Mouse (Mus musculus): ENCODE data around the gene Aurkaip1. TPM values are rescaled to one million over a fixed set of nuclear protein-coding genes. Genes with fewer than 3 reads are reported as not detected.

Aurkaip1 gene
- polyA plus RNA-seq, 1 experiment from 2014 or later = 127 TPM

GRCm38 (mm10) chr4:155840076-155841002 lies 9.3 kb downstream of the Aurkaip1 start:
- TF ChIP-seq CTCF (IDR thresholded peaks at IDR 0.05) = no peak
- no peaks in the 10 kb centered on the region for H3K27me3 ChIP-seq
- in situ Hi-C loops (cut with MboI; ENCODE audit: low pct_unique_long_range_greater_than_20kb) = no loop called here
- ChIA-PET CTCF (no interaction called here), POLR2A (interaction anchor here (0.6 kb wide), 1 partner anchor 105 kb away, joined by 3 read pairs; no protein-coding TSS in a partner anchor)
- ATAC-seq (no peak), DNase-seq (ENCODE audit: low read depth, low spot score) (no peak)

- TF ChIP-seq CTCF (IDR thresholded peaks at IDR 0.05) = no peak
- POLR2A ChIA-PET = interaction anchor here (0.6 kb wide), 1 partner anchor 104 kb away, joined by 3 read pairs; no protein-coding TSS in a partner anchor
- no peak for DNase-seq (ENCODE audit: low read depth, low spot score)
- no peaks in the 10 kb centered on the region for H3K27me3 ChIP-seq
- ATAC-seq = no peak
- CTCF ChIA-PET = no interaction called here
- in situ Hi-C loops (cut with MboI; ENCODE audit: low pct_unique_long_range_greater_than_20kb) = no loop called here
Measured at GRCm38 (mm10) chr4:155841003-155841454, 10.0 kb downstream of the Aurkaip1 start.

- ATAC-seq (no peak), DNase-seq (ENCODE audit: low read depth, low spot score) (no peak)
- H3K27me3 ChIP-seq = no peaks in the 10 kb centered on the region
- in situ Hi-C loops (cut with MboI; ENCODE audit: low pct_unique_long_range_greater_than_20kb) = no loop called here
- no peak for TF ChIP-seq CTCF (IDR thresholded peaks at IDR 0.05)
- ChIA-PET CTCF (no interaction called here), POLR2A (no interaction called here)
Measured at GRCm38 (mm10) chr4:155841651-155842270, 10.7 kb downstream of the Aurkaip1 start.

DNA sequence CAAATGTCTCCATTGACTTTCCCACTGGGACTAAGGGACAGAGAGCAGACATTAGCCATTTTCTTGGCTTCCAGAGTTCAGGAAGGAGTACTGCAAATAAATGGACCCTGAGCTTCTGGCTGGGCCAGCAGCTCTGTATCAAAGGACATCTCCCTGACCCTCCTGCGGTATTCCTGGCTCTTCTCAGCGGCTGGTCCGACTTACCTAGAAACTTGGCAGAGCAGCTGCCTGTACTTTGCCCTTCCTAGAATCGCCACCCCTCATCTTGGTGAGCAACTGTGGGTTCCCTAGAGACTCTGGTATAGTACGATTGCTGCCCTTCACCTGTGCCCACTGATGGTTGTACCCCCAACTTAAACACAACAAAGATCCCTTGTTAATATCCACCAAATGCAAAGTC lies 12.2 kb downstream of the Aurkaip1 start:
- in situ Hi-C loops (cut with MboI; ENCODE audit: low pct_unique_long_range_greater_than_20kb) = no loop called here
- POLR2A ChIA-PET = interaction anchor here (0.5 kb wide), 1 partner anchor 41 kb away, joined by 3 read pairs; the partner anchor contains the start of gene Mrpl20

DNA sequence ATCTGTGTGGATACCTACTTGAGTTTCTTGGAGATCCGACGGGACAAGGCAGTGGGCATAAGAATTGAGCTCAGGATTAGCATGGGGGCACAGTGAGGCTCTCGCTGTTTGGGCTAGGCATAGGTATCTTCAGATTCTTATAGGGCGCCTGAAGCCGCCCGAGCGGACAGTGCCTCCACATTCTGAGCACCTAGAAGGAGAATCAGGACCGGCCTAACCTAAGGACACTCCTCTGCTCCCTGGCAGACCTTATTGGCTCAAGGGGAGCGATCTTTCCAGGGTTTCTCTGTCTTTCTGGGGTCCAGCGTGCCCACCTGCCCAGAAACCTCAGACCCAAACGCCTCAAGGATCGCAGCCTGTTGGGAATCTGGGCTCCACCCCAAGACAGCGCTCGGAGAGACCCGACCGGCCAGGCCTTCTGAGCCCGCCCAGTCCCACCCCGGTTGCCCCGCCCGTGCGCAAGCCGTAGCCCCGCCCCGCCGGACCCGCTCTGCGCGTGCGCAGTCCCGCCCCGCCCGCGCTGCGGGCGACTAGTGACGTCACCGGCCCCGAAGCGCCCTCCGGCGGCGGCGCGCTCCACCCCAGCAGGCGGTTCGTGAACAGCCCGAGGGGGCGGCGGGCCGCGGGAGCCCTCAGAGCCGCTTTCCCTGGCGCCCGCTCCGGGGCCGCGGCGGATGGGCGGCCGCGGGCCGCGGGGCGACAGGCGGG lies 16.0 kb downstream of the Aurkaip1 start, which contains the start of gene Dvl1:
Gene Dvl1 (plus strand): TSS at position 532 of the 708 bp plus-strand sequence.
- ChIA-PET POLR2A (interaction anchor here (0.9 kb wide), 1 partner anchor 15 kb away, joined by 3 read pairs; no protein-coding TSS in a partner anchor), CTCF (interaction anchor here (1.0 to 1.3 kb wide), 2 partner anchors 13 to 15 kb away, joined by 3 to 6 read pairs; no protein-coding TSS in a partner anchor)
- in situ Hi-C loops (cut with MboI; ENCODE audit: low pct_unique_long_range_greater_than_20kb) = no loop called here
- ATAC-seq = peak; percentile 78
- H3K27me3 ChIP-seq = no peaks in the 10 kb centered on the region
- no peak for TF ChIP-seq CTCF (IDR thresholded peaks at IDR 0.05)
- no peak for DNase-seq (ENCODE audit: low read depth, low spot score)

More for the DNA sequence above, 12.2 kb downstream of the Aurkaip1 start:
- no peak for TF ChIP-seq CTCF (IDR thresholded peaks at IDR 0.05)
- CTCF ChIA-PET = no interaction called here
- ATAC-seq (no peak), DNase-seq (ENCODE audit: low read depth, low spot score) (no peak)
- H3K27me3 ChIP-seq = no peaks in the 10 kb centered on the region

DNA sequence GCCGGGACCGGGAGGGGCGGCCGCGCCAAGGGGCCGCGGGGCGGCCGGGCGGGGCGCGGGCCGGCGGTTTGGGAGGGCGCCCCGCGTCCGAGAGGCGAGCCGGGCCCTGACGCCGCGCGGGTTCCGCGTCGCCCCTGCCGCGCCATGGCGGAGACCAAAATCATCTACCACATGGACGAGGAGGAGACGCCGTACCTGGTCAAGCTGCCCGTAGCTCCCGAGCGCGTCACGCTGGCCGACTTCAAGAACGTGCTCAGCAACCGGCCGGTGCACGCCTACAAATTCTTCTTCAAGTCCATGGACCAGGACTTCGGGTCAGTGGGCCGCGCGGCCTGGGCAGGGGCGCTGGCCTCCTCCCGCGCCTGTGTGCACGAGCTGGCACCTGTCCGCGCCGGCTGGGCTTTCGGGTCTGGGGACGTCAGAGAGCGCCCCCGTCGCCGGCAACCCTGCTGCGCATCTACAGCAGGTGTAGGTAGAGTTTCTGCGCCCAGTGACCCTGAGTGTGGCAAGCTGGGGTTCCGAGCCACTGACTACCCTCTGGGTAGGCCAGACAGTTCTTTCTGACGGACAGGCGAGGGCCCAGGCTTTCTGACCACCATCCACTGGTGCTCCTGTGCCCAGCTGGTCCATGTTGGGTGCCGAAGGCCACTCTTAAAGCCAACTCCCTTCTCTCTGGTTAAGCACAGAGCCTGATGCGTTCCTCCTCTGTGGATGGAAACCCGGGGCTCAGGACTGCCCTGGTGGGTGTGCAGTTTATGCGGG lies 16.7 kb downstream of the Aurkaip1 start:
- no peak for TF ChIP-seq CTCF (IDR thresholded peaks at IDR 0.05)
- ATAC-seq (peak; percentile 15), DNase-seq (ENCODE audit: low read depth, low spot score) (no peak)

DNA sequence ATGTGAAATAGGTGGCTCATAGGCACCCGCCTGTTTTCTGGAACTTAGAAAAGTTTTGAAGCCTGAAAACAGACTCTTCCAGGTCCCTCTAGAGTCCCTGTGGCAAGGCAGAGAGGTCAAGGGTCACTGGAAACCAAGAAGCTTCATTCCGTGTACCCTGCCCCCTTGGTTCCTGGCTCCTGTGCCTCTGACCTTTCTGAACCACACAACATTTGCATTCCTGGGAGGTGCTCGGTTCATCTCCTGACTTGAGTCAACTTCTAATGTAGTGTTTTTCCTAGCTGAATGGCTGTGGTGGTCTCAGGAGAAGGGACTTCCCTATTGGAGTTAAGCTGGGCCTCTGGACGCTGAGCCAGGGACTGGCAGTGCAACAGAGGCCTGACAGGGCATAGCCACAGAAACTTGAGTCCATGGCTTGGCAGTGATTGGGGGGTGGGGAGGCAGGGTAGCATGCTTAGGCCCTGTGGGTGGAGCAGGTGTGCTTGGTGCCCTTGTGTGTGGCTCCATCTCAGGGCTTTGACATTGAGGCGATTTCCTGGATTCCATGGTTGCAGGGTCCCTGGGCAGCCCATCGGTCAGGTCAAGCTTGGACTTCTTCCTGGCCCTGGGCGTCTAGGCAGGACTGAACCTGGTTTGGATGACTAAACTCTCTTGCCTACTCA lies 17.5 kb downstream of the Aurkaip1 start:
- ATAC-seq = no peak
- no peak for TF ChIP-seq CTCF (IDR thresholded peaks at IDR 0.05)
- no peaks in the 10 kb centered on the region for H3K27me3 ChIP-seq
- CTCF ChIA-PET = interaction anchor here (0.8 to 3.9 kb wide), 2 partner anchors 9 to 15 kb away, joined by 3 to 22 read pairs; no protein-coding TSS in a partner anchor
- no peak for DNase-seq (ENCODE audit: low read depth, low spot score)
- in situ Hi-C loops (cut with MboI; ENCODE audit: low pct_unique_long_range_greater_than_20kb) = no loop called here
- POLR2A ChIA-PET = interaction anchor here (1.0 to 1.4 kb wide), 4 partner anchors 9 to 15 kb away, joined by 3 to 6 read pairs (median 4); partner anchors contain the start of gene Mxra8

More for the DNA sequence above, 16.7 kb downstream of the Aurkaip1 start:
- CTCF ChIA-PET = interaction anchor here (0.8 to 3.9 kb wide), 3 partner anchors 10 to 14 kb away, joined by 3 to 22 read pairs (median 6); no protein-coding TSS in a partner anchor
- in situ Hi-C loops (cut with MboI; ENCODE audit: low pct_unique_long_range_greater_than_20kb) = no loop called here
- H3K27me3 ChIP-seq = no peaks in the 10 kb centered on the region
- POLR2A ChIA-PET = interaction anchor here (0.9 to 1.0 kb wide), 2 partner anchors 12 to 14 kb away, joined by 3 read pairs; no protein-coding TSS in a partner anchor

DNA sequence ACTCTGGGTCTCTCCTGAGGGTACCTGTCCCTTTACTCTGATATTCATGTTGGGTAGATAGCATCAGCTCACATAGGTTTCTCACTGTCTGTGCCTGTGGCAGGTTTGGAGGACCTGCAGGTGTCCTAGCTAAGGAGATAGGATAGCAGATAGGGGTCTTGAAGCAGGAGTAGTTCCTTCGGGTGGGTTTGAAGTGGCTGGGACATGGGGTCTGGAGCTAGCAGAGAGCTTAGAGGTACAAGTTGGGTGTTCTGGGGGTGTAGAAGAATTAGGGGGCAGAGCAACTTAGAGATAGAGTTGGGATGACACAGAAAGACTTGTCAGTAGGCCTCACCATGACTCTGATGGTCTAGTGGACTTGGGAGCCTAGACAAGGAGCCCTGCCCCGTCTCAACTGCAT lies 18.3 kb downstream of the Aurkaip1 start:
- ATAC-seq = no peak
- no peaks in the 10 kb centered on the region for H3K27me3 ChIP-seq
- no peak for TF ChIP-seq CTCF (IDR thresholded peaks at IDR 0.05)
- no peak for DNase-seq (ENCODE audit: low read depth, low spot score)
- POLR2A ChIA-PET = interaction anchor here (0.6 to 1.4 kb wide), 4 partner anchors 8 to 46 kb away, joined by 3 to 6 read pairs (median 4); partner anchors contain the start of gene Mxra8
- CTCF ChIA-PET = interaction anchor here (3.9 kb wide), 1 partner anchor 15 kb away, joined by 22 read pairs; no protein-coding TSS in a partner anchor
- in situ Hi-C loops (cut with MboI; ENCODE audit: low pct_unique_long_range_greater_than_20kb) = no loop called here
